Mouse (Mus musculus): ENCODE data around the gene Pwp2.

DNA sequence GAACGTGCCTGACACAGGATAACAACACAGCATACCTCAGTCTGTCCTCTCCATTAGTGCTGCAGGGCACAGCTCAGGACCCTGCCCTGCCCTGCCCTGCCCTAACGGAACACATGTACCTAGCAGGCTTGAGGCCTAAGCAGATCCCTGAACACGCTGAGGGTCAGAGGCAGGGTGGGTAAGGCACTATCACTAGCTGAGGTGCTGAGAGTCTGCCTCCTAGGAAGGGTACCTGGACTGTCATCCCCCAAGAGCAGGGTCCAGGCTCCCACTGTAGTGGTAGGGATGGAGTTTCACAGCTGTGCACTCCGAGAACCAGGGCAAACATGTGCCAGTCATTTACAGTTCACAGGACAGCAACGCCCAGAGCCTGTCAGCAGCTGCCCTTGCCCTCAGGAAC, 10.5 kb downstream of the Pwp2 start:
- no peak for TF ChIP-seq CTCF (IDR thresholded peaks at IDR 0.05; ENCODE audit: borderline replicate concordance, insufficient read depth, low read length)
- no peak for TF ChIP-seq POLR2A (IDR thresholded peaks at IDR 0.05; ENCODE audit: low read depth, low read length)
